Mouse (Mus musculus) limb, embryonic 11.5 days (tissue): Measurements from ENCODE around the gene 1700016K19Rik. TPM values are rescaled to one million over a fixed set of nuclear protein-coding genes. Genes with fewer than 3 reads are reported as not detected.
A peak's percentile ranks its signal among the peaks of the same experiment; 100 is the strongest.

Source experiments
- ATAC-seq: fragments of 200-750 bp; cut with Nextera tagmentation; 2 replicates; pipeline ENCODE4 v1.8.0; 2017; ENCODE audit warnings: low read depth; ENCODE audit not compliant: insufficient number of reproducible peaks, low FRiP score, low TSS enrichment
- DNase-seq: peaks from one replicate; pipeline ENCODE4 v3.0.0-alpha.2; 2015; ENCODE audit warnings: low spot score
- H3K27ac ChIP-seq: fragments of 300-500 bp; sonication (generic); replicated peaks from 2 replicates; pipeline ENCODE4 v1.5.1; 2014; ENCODE audit warnings: low read depth, mild to moderate bottlenecking, low read length
- H3K27me3 ChIP-seq: fragments of 300-500 bp; sonication (generic); 2 replicates; pipeline ENCODE4 v1.6.1; 2014; ENCODE audit warnings: mild to moderate bottlenecking, low read length, mixed read lengths; ENCODE audit not compliant: control insufficient read depth, insufficient read depth
- H3K36me3 ChIP-seq: fragments of 300-500 bp; sonication (generic); 2 replicates; pipeline ENCODE4 v1.6.1; 2014; ENCODE audit warnings: mild to moderate bottlenecking, low read length, moderate library complexity, mixed read lengths; ENCODE audit not compliant: control insufficient read depth, insufficient read depth
- H3K4me1 ChIP-seq: fragments of 300-500 bp; sonication (generic); 2 replicates; pipeline ENCODE4 v1.6.1; 2014; ENCODE audit warnings: low read length, mixed read lengths; ENCODE audit not compliant: control insufficient read depth, insufficient read depth
- H3K4me2 ChIP-seq: fragments of 300-500 bp; sonication (generic); 2 replicates; pipeline ENCODE4 v1.6.1; 2014; ENCODE audit warnings: low read depth, mild to moderate bottlenecking, moderate library complexity; ENCODE audit not compliant: severe bottlenecking
- H3K4me3 ChIP-seq: fragments of 300-500 bp; sonication (generic); 2 replicates; pipeline ENCODE4 v1.5.1; 2014; ENCODE audit warnings: low read depth, low read length
- H3K9ac ChIP-seq: fragments of 300-500 bp; sonication (generic); 2 replicates; pipeline ENCODE4 v1.6.1; 2014; ENCODE audit warnings: mild to moderate bottlenecking, low read length
- H3K9me3 ChIP-seq: fragments of 300-500 bp; sonication (generic); 2 replicates; pipeline ENCODE4 v1.6.1; 2016; ENCODE audit warnings: low read length; ENCODE audit not compliant: control insufficient read depth
- whole genome bisulfite sequencing: fragments of 180-500 bp; shearing (Covaris S2); extraction: QIAGEN DNeasy Blood & Tissue Kit; methylation state at CpG from one replicate; pipeline ENCODE4 v1.1.7; 2014; 5-methylcytosine and 5-hydroxymethylcytosine counted together
- polyA plus RNA-seq: library from polyadenylated mRNA; unstranded; fragments of >200 nt; fragmentation: Nextera tagmentation; extraction: Ambion mirVana; gene quantifications from 2 replicates; pipeline ENCODE4 v1.2.1, GENCODE M21; 2014

1700016K19Rik gene
- polyA plus RNA-seq, 1 experiment from 2014 or later, result 0.16 TPM

- Histone ChIP-seq H3K9me3 (no peaks in the 10 kb centered on the region), H3K4me3 (no peak overlapping the region), H3K4me2 (no peak overlapping the region), H3K36me3 (no peaks in the 10 kb centered on the region; the same call in 1 of the 2 replicates), H3K27ac (no peak overlapping the region), H3K9ac (no peak overlapping the region), H3K27me3 (no peaks in the 10 kb centered on the region), H3K4me1 (peaks cover 7% of the 10 kb centered on the region; the same call in 1 of the 2 replicates)
- WGBS, result 81% methylated on average over 6 of the region's 6 CpGs
- DNase-seq (no peak), ATAC-seq (0 out of 2 replicates have a peak, but pooled peaks have one; percentile 26)
Observed at GRCm38 (mm10) chr11:76044468-76044867, 44.8 kb downstream of the 1700016K19Rik start.

DNA sequence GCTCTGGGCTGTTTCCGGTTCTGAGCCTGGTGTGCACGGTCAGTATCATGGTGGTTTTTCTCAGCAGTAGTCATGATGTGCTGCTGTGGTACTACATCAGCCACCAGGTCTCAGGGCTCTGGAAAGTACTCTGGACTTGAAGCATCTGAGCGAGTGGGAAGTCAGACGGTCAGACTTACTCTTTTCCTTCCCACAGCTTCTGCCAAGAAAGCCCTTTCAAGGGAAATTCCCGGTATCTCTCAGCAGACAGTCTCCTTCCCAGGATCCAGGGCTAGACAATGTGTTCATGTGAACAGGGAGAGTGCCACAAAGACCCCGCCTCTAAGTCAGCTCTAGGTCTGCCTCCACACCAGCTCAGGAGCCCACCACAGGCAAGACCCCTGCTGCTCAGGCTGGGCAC, 45.7 kb downstream of the 1700016K19Rik start:
- 84% methylated on average over 6 of the region's 6 CpGs for WGBS
- no peak for ATAC-seq

GRCm38 (mm10) chr11:76050509-76050908, 50.8 kb downstream of the 1700016K19Rik start:
- Histone ChIP-seq H3K27me3 (no peaks in the 10 kb centered on the region), H3K4me2 (no peak overlapping the region), H3K27ac (no peak overlapping the region), H3K4me3 (no peak overlapping the region), H3K4me1 (no peaks in the 10 kb centered on the region; the same call in 1 of the 2 replicates), H3K9me3 (no peaks in the 10 kb centered on the region), H3K36me3 (no peaks in the 10 kb centered on the region; the same call in 1 of the 2 replicates), H3K9ac (no peak overlapping the region)
- ATAC-seq, result no peak
- WGBS, result 49% methylated on average over 3 of the region's 3 CpGs
- DNase-seq, result no peak

More for the DNA sequence above, 45.7 kb downstream of the 1700016K19Rik start:
- H3K9ac ChIP-seq, result no peak overlapping the region
- DNase-seq, result no peak
- peaks cover 7% of the 10 kb centered on the region; the same call in 1 of the 2 replicates for H3K4me1 ChIP-seq
- H3K27me3 ChIP-seq, result no peaks in the 10 kb centered on the region
- no peaks in the 10 kb centered on the region for H3K9me3 ChIP-seq
- no peaks in the 10 kb centered on the region; the same call in 1 of the 2 replicates for H3K36me3 ChIP-seq
- H3K4me2 ChIP-seq, result no peak overlapping the region
- H3K27ac ChIP-seq, result no peak overlapping the region
- H3K4me3 ChIP-seq, result no peak overlapping the region

GRCm38 (mm10) chr11:76050967-76051512, 51.3 kb downstream of the 1700016K19Rik start:
- WGBS, result 49% methylated on average over 5 of the region's 5 CpGs
- Histone ChIP-seq H3K27ac (no peak overlapping the region), H3K4me3 (no peak overlapping the region), H3K9ac (no peak overlapping the region), H3K27me3 (no peaks in the 10 kb centered on the region), H3K36me3 (no peaks in the 10 kb centered on the region; the same call in 1 of the 2 replicates), H3K4me2 (no peak overlapping the region), H3K9me3 (no peaks in the 10 kb centered on the region), H3K4me1 (no peaks in the 10 kb centered on the region; the same call in 1 of the 2 replicates)
- DNase-seq, result no peak
- ATAC-seq, result no peak

- no peak for DNase-seq
Observed at GRCm38 (mm10) chr11:76052496-76052895, 52.8 kb downstream of the 1700016K19Rik start.

More at GRCm38 (mm10) chr11:76052496-76052895, 52.8 kb downstream of the 1700016K19Rik start:
- Histone ChIP-seq H3K4me3 (no peak overlapping the region), H3K36me3 (no peaks in the 10 kb centered on the region; the same call in 1 of the 2 replicates), H3K27ac (no peak overlapping the region), H3K9me3 (no peaks in the 10 kb centered on the region), H3K9ac (no peak overlapping the region), H3K4me2 (no peak overlapping the region), H3K4me1 (no peaks in the 10 kb centered on the region; the same call in 1 of the 2 replicates), H3K27me3 (no peaks in the 10 kb centered on the region)
- ATAC-seq, result no peak
- 97% methylated on average over 5 of the region's 5 CpGs for WGBS

Other genes starting within 250 kb of the 1700016K19Rik start
- 0.19 and 0.27 TPM in 2 replicates for gene Doc2b, start 203.9 kb upstream of the 1700016K19Rik start, polyA plus RNA-seq
- gene Rph3al, start 61.5 kb upstream of the 1700016K19Rik start, polyA plus RNA-seq, result 1.7 and 2.7 TPM in 2 replicates
- gene Rflnb, start 27.9 kb downstream of the 1700016K19Rik start, polyA plus RNA-seq, result 35.6 and 47.4 TPM in 2 replicates
- gene Vps53, start 179.7 kb downstream of the 1700016K19Rik start, polyA plus RNA-seq, result 36.6 and 40.4 TPM in 2 replicates
- gene Fam57a, start 179.8 kb downstream of the 1700016K19Rik start, polyA plus RNA-seq, result 37.0 TPM in 2 replicates
- gene Dbil5, start 217.7 kb downstream of the 1700016K19Rik start, polyA plus RNA-seq, result 0.95 TPM in 1 of 2 replicates, not detected in the other
- gene Gemin4, start 217.8 kb downstream of the 1700016K19Rik start, polyA plus RNA-seq, result 44.5 and 55.4 TPM in 2 replicates
- gene Mrm3, start 243.8 kb downstream of the 1700016K19Rik start, polyA plus RNA-seq, result 23.9 and 24.0 TPM in 2 replicates
- gene Glod4, start 243.8 kb downstream of the 1700016K19Rik start, polyA plus RNA-seq, result 136 TPM in 2 replicates